Mouse (Mus musculus) B cell, adult (primary cell): ENCODE data around the gene Olfr134. TPM values are rescaled to one million over a fixed set of nuclear protein-coding genes. Genes with fewer than 3 reads are reported as not detected.

Experiments
- total RNA-seq: library from RNA; stranded (reverse); gene quantifications from 4 replicates; pipeline ENCODE4 v1.2.4, GENCODE M21; 2023; ENCODE audit not compliant: inconsistent age

Gene Olfr134
- total RNA-seq = not detected in 4 replicates

GRCm38 (mm10) chr17:38171088-38171487 lies at the start of gene Olfr134:
Gene Olfr134 (plus strand): TSS chr17:38171388.

GRCm38 (mm10) chr17:38134426-38134825 lies 36.8 kb upstream of the Olfr134 start, which contains the start of gene Olfr132:
Gene Olfr132 (minus strand): TSS chr17:38134526.

DNA sequence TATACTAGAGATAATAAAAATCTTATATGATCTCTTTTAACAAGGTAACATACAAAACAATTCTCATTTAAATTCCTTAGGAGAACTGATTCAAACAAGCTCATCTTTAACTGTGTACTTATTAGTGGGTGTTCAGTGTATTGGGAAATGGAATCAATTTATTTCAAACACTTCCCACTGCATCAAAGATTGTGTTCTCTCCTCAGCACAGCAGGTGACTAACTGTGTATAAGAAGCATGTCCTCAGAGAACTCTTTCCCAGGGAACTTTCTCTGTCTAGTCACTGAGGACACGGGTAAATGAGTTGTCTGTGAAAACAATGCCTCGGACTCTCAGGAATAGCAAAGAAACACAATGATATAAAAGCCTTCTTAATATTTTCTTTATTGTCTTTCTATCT lies 26.2 kb upstream of the Olfr134 start, which contains the start of gene Olfr133:
Gene Olfr133 (plus strand): TSS at position 301 of the 400 bp plus-strand sequence.

GRCm38 (mm10) chr17:38204035-38204434 lies 32.8 kb downstream of the Olfr134 start, which contains the start of gene Olfr135:
Gene Olfr135 (plus strand): TSS chr17:38204335.

Other genes starting within 250 kb of the Olfr134 start
- gene Olfr761, start 218.3 kb upstream of the Olfr134 start, total RNA-seq = not detected in 4 replicates
- gene Olfr129, start 111.3 kb upstream of the Olfr134 start, total RNA-seq = not detected in 4 replicates
- gene Olfr130, start 107.5 kb upstream of the Olfr134 start, total RNA-seq = not detected in 4 replicates
- not detected in 4 replicates for gene Olfr131, start 82.7 kb upstream of the Olfr134 start, total RNA-seq
- not detected in 4 replicates for gene Olfr132, start 36.9 kb upstream of the Olfr134 start, total RNA-seq
- not detected in 4 replicates for gene Olfr133, start 26.1 kb upstream of the Olfr134 start, total RNA-seq
- gene Olfr135, start 32.9 kb downstream of the Olfr134 start, total RNA-seq = not detected in 4 replicates
- not detected in 4 replicates for gene Olfr138, start 89.6 kb downstream of the Olfr134 start, total RNA-seq
- gene Olfr137, start 136.2 kb downstream of the Olfr134 start, total RNA-seq = not detected in 4 replicates
- gene Olfr136, start 158.4 kb downstream of the Olfr134 start, total RNA-seq = not detected in 4 replicates
- not detected in 4 replicates for gene Esp36, start 248.8 kb downstream of the Olfr134 start, total RNA-seq